Mouse (Mus musculus) lung, postnatal 14 days (tissue): ENCODE measurements around the gene Pfn3.

Experiments
- DNase-seq: peaks from one replicate; pipeline ENCODE4 v3.0.0; 2021

Pfn3 gene

DNA sequence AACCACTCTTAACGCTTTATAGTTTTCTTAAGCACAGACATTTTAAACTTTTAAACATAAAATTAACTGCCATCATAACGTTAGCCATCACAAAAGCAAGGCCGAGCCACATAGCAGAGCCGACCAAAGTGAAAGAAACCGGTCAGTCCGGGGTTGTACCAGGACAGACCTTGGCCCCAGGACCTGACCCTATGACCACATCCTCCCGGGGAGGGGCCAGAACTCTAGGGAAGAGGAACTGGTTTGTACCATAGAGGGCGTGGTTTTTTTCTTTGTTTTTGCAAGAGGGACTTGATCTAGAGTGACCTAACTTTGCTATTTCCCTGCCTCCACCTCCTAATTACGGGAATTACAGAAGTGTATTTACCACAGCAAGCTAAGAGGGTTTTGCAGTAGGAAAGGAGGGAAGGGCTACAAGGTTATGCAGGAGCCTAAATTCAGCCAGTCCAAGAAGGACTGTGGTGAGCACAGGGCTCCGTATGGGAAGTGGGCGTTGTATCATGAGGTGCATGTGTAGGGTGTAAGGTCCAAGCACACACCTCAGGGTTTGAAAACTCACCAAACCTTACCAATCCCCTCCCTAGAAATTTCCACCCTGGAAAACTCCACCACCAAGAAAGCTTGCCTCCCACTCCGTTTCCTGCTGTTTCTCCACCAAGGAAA, 14.3 kb upstream of the Pfn3 start:
- DNase-seq, result peak; percentile 66

DNA sequence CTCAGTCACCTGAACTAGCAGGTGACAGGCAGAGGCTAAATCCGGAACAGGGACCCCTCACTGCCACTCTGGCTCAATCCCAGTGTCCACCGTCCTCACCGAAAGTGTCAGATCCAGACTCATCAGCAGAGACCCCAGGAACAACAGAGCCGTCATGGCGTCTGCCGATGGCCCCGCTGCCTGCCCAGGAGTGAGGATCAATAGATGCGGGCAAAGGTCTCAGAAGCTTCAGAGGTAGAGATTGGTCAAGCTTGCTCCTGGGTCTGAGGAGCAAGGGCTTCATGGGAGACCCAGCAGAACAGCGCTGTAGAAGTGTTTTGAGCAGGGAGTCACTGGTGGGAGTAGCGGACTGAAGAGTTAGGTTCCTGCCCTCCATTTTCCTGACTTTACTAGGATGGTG, 11.6 kb upstream of the Pfn3 start, which contains the start of gene F12:
Gene F12 (minus strand): TSS at position 181 of the 400 bp plus-strand sequence.
- DNase-seq, result no peak

DNA sequence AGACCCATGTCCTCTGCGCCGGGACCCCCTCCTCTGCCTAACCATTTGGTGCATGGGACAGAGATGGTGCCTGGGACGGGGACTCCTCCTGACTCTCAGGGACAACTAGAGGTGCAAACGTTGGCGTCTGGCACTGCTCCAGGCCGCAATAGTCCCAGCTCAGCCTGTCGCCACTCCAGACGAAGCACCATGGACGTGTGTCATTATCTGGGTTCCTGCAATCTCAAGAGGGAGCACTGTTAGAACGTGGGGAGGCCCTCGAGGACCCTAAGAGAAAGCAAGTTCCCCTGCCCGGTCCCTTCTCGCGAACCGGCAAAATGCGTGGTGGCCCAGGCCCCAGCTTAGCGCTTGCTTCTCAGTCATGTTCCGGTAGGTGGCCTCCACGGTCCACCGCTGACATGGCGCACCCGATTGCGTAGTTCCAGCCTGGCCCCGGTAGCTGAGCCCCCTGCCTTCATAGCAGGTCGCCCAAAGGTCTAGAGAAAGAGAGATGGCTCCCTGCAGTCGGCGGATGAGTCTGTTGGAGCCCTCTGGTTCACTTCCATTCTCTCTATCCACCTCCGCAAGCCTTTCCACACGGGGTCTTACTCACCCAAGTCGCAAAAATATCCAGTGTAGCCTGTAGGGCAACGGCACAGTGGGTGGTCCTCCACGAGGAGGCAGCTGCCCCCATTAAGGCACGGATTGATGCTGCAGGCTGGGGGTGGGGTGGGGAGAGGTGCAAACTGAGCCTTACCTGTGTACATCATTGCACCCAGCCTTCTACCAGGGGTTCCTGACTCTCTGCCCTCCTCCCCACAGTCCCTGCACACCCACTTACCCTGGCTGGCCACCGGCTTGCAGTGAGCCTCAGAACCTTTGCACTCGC, 6.1 kb upstream of the Pfn3 start:
- peak; percentile 79 for DNase-seq

DNA sequence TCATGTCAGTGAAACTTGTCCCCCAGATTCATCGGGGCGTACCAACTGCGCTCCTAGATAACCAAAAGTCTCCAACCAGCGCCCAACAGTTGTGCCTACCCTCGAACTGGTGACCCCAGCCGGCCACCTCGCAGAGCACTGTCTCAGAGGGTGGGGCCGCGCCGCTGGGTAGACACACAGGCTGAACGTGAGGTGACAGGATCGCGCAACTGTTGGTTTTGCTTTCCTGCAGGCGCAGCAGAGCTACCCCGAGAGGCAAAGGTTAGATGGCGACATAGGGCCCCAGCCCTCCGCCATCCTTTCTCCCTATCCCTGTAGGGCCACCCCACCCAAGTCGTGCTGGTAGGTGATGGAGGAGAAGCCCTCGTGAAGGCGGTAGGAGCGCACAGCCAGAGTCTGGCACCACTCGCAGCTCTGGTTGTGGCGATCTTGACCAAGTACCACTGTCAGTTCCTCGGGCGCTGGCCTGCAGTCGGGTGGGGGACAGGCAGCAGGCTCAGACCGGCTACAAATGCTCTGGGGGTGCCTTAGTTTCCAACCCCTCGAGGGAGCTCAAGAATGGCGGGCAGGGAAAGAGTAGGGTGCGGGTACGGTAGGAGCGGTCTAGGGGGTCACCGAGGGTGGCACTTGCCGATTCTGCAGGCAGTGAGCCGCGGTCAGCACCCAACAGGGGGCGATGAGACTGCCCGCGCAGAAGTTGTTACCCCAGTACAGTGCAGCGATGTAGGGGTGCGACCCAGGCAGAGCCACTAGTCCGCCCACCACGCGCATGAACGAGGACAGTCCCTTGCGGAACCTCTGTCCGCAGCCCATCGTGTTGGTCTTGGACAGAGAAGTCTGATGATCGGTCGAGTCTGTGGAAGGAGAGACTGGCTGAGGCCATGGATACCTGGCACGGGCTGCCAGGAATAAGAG, 5.2 kb upstream of the Pfn3 start:
- no peak for DNase-seq

DNA sequence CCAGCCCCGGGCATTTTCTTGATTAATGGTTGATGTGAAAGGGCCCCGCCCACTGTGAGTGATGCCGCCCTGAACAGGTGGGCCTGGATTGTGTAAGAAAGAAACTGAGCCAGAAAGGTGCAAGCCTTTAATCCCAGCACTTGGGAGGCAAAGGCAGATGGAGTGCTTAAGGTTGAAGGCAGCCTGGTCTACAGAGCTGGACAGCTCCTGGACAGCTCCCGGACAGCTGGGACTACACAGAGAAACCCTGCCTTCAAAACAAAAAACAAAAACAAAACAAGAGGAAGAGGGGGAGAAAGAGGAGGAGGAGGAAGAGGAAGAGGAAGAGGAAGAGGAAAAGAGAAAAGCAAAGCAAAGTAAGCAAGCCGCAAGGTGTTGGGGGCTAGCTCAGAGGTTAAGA, 4.1 kb upstream of the Pfn3 start:
- DNase-seq, result no peak

DNA sequence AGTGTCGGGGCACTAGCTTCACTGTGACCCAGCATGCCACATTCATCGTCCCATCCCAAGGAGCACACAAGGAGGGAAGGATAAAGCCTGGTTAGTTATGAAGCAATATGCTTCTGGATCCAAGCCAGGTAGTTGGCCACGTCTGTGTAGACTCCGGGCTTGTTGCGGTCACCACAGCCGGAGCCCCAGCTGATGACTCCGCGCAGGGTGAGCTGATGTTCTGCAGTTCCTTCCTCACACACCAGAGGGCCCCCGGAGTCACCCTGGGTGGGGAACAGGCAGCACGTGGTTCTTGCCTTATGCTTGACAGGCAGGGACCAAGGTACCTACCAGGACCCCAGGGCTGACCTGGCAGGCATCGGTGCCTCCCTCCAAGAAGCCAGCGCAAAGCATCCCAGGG, 3.0 kb upstream of the Pfn3 start:
- DNase-seq, result peak; percentile 96

DNA sequence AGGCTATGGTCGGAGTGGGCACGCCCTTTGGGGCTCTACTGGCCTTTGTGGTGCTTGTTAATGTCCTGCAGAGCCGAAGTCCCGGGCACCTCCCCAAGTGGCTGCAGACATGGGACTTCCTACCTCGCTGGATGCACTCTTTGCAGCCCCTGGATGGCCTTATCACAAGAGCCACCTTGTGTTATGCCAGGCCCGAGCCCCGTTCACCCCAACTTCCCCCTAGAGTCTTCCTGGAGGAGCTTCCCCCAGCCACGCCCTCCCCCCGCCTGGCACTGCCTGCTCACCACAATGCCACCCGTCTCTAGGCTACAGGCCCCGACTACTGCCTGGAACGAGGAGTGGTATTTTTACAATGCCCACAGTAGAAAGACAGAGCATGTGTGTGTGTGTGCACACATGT, 1.7 kb downstream of the Pfn3 start:
- DNase-seq, result no peak

DNA sequence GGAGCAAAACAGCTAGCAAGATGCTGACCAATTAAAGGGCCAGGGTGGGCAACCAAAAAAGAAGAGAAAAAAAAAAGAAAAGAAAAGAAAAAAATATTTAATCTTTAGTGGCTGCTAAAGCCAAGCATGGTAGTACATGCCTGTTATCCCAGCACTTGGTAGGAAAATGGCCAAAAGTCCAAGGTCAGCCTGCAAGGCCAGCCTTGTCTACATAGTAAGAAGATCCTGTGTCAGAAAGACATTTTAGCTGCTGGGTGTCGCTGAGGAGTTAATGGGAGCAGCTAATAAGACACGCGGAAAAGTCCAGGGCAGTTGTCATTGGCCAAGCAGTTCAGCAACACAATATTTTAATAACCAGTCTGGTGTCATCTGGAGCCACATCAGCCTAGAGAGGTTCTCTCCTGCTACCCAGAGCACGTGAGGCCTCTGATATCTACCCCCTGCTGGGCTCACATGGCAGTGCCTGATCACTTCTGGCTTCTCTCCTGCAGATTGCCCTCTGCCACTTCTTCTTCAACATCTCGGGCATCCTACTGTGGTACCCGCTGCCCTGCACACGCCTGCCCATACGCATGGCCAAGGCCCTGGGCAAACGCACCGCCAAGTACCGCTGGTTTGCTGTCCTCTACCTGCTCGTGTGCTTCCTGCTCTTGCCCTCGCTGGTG, 2.3 kb downstream of the Pfn3 start:
- DNase-seq, result no peak

DNA sequence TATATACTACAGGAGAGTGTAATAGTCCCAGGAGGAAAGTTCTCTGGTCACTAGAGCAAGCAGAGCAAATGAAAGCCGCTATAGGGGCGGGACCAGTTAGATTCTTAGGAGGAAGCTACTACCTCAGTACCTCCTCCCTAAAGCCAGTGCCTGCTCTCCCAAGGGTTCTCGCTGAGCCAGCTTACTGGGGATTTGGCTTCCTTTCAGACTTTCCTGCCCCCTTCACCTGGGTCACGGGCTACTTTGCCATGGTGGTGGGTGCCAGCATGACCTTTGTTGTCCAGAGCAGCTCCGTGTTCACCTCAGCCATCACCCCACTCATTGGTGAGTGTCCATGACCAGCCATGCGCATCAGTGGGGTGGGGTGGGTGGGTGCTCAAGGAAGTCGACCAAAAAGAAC, 3.2 kb downstream of the Pfn3 start:
- no peak for DNase-seq

DNA sequence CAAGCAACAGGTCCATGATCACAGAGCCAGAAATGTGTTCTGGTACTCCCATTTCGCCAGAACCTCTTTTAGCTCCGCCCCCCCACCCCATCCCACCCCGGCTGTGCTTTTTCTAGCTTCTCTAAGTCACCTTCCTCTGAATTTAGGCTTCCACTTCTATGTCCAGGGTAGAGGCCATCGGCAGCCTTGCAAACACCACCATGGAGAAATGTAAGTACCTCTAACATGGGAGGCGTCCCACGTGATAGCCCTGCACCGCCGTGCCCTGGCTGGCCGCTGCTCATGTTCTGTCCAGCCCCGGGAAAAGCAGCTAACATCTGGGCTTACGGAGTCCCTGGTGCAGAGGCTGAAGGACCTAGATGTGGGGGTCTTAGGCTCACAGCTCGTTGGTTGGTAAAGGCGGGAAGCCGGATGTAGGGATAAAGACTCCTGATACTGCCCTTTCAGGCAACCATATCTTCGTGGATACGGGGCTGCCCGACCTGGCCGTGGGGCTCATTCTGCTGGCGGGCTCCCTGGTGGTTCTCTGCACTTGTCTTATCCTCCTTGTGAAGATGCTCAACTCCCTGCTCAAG, 6.4 kb downstream of the Pfn3 start:
- DNase-seq, result no peak

DNA sequence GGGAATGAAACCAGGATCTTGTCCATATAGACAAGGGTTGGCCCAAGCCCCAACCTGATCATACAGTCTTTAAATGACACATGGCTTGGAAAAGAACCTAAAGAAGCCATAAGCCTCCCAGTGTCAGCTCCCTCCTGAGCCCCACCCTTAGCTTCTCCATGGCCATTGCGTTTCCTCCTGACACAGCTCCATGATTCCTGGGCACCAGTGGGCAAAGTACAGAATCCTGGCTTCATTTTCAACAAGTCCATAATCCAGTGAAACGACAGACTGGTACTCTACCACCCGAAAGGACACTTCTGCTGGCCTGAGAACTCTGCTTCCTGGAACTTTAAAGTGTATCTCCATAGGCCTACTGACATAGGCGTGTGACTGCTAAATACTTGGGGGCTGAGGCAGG, 7.7 kb downstream of the Pfn3 start:
- DNase-seq, result no peak

DNA sequence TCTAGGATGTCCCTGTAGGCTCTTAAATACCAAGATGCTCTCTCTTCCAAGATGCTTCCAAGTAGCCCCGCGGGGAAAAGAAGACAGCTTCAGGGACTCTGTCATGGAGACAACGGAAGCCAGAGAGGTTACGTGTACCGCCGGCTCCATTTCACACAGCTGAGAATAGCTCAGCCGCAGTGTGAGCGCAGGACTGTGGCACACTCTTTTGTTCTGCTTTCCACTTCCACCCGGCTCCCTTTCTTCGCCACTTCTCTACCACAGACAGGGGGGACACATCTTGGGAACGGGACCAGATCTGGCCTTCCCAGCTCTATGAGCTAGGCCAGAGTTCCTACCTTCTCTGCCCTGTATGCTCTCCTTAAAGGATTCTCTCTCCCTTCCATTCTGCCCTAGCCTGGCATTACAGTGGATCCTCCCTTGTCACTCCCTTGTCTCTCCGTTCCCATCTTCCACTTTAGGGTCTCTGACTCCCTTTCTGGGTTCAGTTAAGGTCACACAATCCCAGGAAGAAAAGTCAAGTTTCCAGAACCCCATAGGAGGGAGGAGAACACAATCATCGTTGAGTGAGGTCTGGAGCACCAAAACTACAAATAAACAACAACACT, 9.1 kb downstream of the Pfn3 start:
- DNase-seq, result no peak

DNA sequence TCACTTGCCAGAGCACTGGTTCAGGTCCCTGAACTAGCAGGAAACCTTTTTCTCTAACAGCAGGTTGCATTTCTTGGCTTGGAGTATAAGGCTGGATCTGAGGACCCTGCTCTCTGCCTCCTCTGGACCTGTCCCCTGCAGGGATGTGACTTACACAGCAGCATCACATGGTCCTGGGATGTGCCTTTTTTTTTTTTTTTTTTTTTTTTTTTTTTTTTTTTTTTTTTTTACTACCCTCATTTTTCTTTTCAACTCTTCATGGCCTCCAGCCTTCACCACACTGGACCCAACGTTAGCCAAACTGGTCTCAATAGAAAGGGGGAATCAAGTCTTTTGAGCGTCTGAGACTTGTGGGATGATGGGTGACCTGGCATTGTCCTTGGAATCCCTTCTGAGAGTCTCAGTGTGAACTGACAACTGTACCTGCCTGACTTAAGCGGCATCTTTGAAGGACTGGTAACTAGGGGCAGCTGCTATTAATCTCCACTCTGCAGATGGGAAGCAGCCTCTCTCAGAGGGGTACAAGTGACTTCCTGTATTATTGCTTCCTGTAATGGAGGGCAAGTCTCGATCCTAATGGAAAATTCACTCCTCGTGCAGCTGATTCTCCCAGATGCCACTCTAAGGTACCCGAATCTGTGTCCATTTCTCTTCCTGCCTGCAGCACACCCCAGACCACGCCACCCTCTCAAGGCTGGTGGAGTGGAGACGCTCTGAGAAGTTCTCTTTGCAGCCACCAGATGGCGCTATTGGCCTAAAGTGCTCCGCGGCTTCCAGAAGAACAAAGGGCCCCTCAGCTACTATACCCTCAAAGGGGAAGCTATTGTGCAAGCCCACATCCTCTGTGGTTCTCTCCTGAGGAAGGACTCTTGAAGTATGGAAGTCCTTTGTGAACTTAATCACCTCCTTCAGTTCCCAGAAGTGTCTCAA, 9.9 kb downstream of the Pfn3 start:
- peak; percentile 85 for DNase-seq

DNA sequence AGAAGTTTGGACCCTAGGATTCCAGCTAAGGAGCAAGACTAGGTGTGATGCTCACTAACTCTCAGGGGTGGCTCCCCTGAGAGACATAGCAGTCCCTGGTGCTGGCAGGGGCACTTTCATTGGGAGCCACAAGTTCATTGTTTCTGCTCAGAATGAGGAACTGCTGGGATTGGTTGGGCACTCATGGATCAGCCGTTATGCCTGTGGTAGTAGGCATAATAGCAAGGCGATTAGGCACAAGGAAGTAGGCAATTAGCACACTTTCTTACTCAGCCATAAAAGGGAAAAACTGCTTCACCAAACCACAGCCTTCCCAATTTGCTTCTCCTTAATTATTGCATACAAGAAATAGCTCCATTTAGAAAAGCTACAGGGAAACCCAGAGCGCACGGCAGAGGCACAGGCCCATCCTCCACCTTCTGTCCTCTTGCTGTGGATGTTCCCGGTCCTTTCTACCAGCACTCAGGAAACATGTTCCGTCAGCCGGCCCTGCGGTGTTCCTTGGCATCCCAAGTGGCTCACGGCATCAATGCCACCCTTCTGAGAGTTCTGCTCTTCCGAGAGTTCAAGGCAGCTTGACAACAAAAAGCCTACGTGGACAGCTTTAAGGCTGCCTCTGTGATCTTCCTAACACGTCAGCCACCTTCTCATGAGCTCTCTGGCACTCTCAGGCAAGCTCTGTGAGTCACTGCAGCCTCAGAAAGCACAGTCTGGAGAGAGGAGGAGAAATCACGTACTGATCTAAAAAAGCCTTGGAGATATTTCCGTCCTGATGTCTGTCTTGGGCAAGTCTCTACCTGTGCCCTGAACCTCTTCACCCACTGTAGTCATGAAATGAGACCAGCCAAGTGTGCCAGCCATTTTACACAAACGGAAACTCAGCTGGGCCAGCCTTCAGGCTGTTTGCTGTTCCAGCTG, 10.8 kb downstream of the Pfn3 start:
- DNase-seq, result no peak

DNA sequence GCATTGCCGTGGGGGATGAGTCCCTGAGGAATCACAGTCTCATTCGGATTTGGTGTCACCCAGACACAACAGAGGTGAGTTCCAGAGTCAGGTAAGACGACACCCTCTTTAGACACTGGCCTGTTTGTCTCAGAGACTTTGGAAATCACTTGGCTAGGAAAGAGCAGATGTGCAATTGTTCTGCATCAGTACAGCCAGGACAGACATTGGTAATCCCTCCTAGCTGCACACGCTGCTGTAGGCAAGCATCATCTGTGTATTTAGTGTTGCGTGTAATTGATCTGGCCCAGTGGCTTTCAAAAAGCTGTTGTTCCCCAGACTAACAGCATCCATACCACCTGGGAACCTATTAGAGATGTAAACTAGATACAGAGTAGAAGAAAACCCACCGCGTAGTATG, 11.8 kb downstream of the Pfn3 start:
- no peak for DNase-seq

DNA sequence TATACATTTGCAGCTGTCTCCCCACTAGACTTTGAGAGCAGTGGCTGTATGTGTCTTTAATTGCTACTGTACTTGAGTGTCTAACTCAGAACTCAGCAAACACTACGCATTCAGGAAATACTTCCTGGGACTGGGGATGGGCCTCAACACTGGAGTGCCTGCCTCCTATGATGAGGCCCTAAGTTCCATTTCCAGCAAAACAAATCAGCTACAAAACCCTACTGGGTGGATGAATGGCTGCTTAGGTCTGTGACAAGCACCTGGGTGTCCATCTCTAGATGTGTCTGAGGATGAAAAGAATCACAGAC, 15.0 kb downstream of the Pfn3 start:
- DNase-seq, result no peak

DNA sequence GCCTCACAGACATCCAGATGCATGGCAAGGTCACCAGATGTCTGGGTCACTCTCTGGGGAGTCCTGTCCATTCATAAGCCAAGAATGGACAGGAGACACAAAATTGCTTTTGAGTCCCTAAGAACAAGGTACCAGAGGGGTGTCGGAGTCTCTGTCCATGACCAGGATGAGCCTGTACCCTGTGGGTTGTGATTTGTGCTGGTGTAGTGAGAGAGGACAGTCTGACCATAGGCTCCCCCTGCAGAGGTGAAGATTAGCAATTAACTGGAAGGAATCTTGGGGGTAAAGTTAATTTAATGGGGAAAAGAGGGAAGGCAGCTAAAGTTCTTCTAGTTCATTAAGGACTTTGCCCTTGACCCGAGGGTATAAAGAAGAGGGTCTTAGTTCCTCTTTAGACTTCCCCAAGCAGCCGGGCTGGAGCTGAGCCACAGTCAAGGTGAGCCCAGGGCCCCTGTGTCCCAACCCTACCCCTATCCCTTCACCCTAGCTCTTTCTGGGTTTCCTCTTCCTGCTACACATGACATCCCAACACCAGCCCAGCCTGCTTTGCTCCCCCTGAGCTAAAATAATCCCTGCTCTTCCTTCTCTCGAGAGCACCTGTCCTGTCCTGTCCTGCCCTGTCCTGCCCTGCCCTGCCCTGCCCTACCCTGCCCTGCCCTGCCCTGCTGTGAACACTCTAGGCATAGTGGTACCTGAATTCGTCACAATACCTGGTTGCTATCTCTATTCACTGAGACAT, 15.6 kb downstream of the Pfn3 start:
- no peak for DNase-seq

DNA sequence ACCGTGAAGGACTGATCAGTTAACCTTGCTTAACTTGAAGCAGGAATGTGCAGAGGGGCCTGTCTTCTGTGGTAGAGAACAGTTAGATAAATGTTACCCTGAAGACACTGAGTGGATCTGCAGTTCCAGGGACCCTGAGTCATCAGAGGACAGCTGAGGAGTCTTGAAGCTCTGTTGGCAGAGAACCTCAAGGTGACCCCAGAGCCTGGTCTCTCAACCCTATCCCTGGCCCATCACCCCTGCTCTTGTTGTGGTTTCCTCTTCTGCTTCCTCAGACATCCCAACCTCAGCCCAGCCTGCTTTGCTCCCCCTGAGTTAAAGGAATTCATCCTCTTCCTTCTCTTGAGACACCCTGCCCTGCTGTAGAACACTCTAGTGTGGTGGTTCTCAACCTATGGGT, 16.9 kb downstream of the Pfn3 start, which contains the start of gene Slc34a1:
Gene Slc34a1 (plus strand): TSS at position 100 of the 400 bp plus-strand sequence.
- DNase-seq, result no peak

DNA sequence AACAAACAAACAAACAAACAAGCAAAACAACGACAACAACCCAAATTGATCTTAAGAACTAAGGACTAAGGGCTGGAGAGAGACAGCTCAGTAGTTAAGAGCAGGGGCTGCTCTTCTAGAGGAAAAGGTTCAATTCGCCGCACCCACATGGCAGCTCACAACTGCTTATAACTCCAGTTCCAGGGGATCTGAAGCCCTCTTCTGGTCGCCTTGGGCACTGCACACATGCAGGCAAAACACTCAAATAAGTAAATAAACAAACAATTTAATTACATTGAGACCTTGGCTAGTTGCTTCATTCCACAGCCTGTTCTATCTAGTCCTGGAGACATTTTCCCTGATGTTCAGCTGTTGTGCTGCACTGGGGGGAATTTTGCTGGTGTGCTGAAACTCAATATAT, 22.1 kb downstream of the Pfn3 start:
- no peak for DNase-seq
